Comparison of ENCODE assay signal across 10 mouse cellular contexts in genomic region chr16:22341236-22341671, GRCm38 (mm10).
A peak's percentile ranks its signal among the peaks of the same experiment; 100 is the strongest.
DNase-seq lines count a peak whose midpoint lies in the region; ATAC-seq lines count a peak whose summit lies in the region.
"Had no signal": no experiment of that assay in that cellular context is flagged by ENCODE, and none has a peak within 500 bp of the region (broad histone marks: within the 10 kb centered on the region; RNA-seq: fewer than 3 reads in every experiment).

No protein-coding gene starts in this region.

- no peak for ATAC-seq in embryonic facial prominence, embryonic 15.5 days (ENCODE audit: insufficient number of reproducible peaks, low FRiP score, low TSS enrichment, low read depth)
- peak; percentile 92 for ATAC-seq in limb, embryonic 13.5 days (ENCODE audit: low FRiP score, low read depth)
- ATAC-seq in midbrain, embryonic 13.5 days, result no peak

- DNase-seq in adrenal gland, postnatal 10 days, result peak; percentile 23
- DNase-seq in adrenal gland, adult 8-10 months, result no peak
- peak; percentile 79 for DNase-seq in kidney, adult 9 months
- DNase-seq in kidney, adult 11 months, result no peak
- no peak for DNase-seq in frontal cortex, postnatal 10 days (ENCODE audit: low spot score in 2 of 2)
- DNase-seq: layer of hippocampus, postnatal 36 days had no signal

- H3K9ac ChIP-seq in embryonic facial prominence, embryonic 15.5 days, result no peak overlapping the region
- no peak overlapping the region for H3K9ac ChIP-seq in limb, embryonic 13.5 days
- no peak overlapping the region for H3K9ac ChIP-seq in midbrain, embryonic 13.5 days (replicated peaks)
- H3K9ac ChIP-seq: heart, embryonic 13.5 days had no signal

- 41% methylated on average over 4 of the region's 4 CpGs for WGBS in embryonic facial prominence, embryonic 15.5 days
- WGBS in limb, embryonic 13.5 days, result 18% methylated on average over 4 of the region's 4 CpGs
- WGBS in midbrain, embryonic 13.5 days, result 85% methylated on average over 4 of the region's 4 CpGs

- H3K27me3 ChIP-seq in embryonic facial prominence, embryonic 15.5 days, result no peaks in the 10 kb centered on the region
- H3K27me3 ChIP-seq in limb, embryonic 13.5 days, result no peaks in the 10 kb centered on the region
- no peaks in the 10 kb centered on the region for H3K27me3 ChIP-seq in midbrain, embryonic 13.5 days
- H3K27me3 ChIP-seq: heart, embryonic 13.5 days had no signal

- 0 out of 2 replicates have a peak, but pooled peaks cover 3% of the 10 kb centered on the region for H3K4me1 ChIP-seq in embryonic facial prominence, embryonic 15.5 days
- peaks cover 10% of the 10 kb centered on the region; the same call in 1 of the 2 replicates for H3K4me1 ChIP-seq in limb, embryonic 13.5 days
- no peaks in the 10 kb centered on the region for H3K4me1 ChIP-seq in midbrain, embryonic 13.5 days (replicated peaks)
- H3K4me1 ChIP-seq: heart, embryonic 13.5 days had no signal

- H3K36me3 ChIP-seq in embryonic facial prominence, embryonic 15.5 days, result no peaks in the 10 kb centered on the region
- no peaks in the 10 kb centered on the region for H3K36me3 ChIP-seq in limb, embryonic 13.5 days
- no peaks in the 10 kb centered on the region for H3K36me3 ChIP-seq in midbrain, embryonic 13.5 days
- H3K36me3 ChIP-seq: heart, embryonic 13.5 days had no signal

- H3K4me3 ChIP-seq in embryonic facial prominence, embryonic 15.5 days (replicated peaks), result no peak overlapping the region
- no peak overlapping the region for H3K4me3 ChIP-seq in limb, embryonic 13.5 days
- no peak overlapping the region for H3K4me3 ChIP-seq in midbrain, embryonic 13.5 days (replicated peaks)
- H3K4me3 ChIP-seq: heart, embryonic 13.5 days had no signal

- peak overlapping the region; percentile 53; the same call in 1 of the 2 replicates for H3K27ac ChIP-seq in embryonic facial prominence, embryonic 15.5 days (replicated peaks)
- no peak overlapping the region for H3K27ac ChIP-seq in limb, embryonic 13.5 days
- no peak overlapping the region for H3K27ac ChIP-seq in midbrain, embryonic 13.5 days
- H3K27ac ChIP-seq: heart, embryonic 13.5 days had no signal

- no peaks in the 10 kb centered on the region for H3K9me3 ChIP-seq in embryonic facial prominence, embryonic 15.5 days (replicated peaks)
- H3K9me3 ChIP-seq in limb, embryonic 13.5 days, result no peaks in the 10 kb centered on the region
- H3K9me3 ChIP-seq in midbrain, embryonic 13.5 days, result no peaks in the 10 kb centered on the region
- H3K9me3 ChIP-seq: heart, embryonic 13.5 days had no signal

- no peak overlapping the region for H3K4me2 ChIP-seq in embryonic facial prominence, embryonic 15.5 days (replicated peaks)
- no peak overlapping the region for H3K4me2 ChIP-seq in limb, embryonic 13.5 days (replicated peaks)
- no peak overlapping the region for H3K4me2 ChIP-seq in midbrain, embryonic 13.5 days (replicated peaks)
- H3K4me2 ChIP-seq: heart, embryonic 13.5 days had no signal

Comparison
In these comparisons a context has a peak if more than half of its experiments do, and no peak if none do; other contexts are left out.
1. DNase-seq: peak in adrenal gland, postnatal 10 days (single experiment) and kidney, adult 9 months (single experiment); none in adrenal gland, adult 8-10 months (single experiment), kidney, adult 11 months (single experiment) and frontal cortex, postnatal 10 days (0 of 2).